Mouse (Mus musculus): ENCODE measurements around the gene Mup3.
"Not testable (repeated sequence)": the region's sequence is repeated elsewhere in the genome, so short reads cannot be mapped to it uniquely, and the experiment has no call there.

The Mup3 gene

DNA sequence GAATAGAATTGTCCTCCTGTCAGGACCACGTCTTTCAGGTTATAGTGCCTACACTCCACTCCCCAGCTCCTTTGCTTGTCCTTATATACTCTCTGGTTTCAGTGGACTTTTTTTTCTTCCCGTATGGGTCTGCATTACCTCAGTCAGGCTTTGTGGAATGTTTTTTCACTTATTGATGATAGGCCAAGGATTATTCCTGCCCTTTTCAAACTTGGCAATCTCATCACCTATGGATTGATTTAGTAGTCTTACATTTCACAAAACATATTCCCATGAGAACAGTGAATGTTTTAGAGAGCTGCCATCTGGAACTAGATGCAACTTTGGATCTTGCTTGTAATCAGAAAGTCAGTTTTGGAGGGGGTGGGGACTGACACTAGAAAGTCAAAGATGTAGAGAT is at the start of gene Mup3:
TSS of gene Mup3 (minus strand) at position 102 of the 400 bp plus-strand sequence.
- no peak for DNase-seq (ENCODE audit: low spot score)

DNA sequence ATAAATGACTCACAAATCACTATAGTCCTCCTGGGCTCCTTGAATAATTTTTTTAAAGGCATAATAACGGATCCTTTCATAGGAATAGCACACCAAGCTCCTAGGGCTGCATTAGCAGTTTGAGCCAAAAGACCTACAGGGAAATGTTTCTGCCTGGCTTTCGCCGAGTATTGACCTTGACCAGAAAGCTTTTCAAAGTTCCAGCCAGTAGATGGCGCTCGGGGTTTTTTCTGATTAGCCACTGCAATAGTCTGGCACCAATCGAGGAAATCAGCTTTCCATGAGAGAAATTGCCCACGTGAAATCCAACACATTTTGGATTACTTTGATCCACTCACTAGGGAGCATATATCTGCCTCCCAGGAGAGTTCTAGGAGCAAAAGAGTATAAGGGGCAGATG is 46.6 kb upstream of the Mup3 start:
- DNase-seq (ENCODE audit: low spot score), result peak; percentile 53

DNA sequence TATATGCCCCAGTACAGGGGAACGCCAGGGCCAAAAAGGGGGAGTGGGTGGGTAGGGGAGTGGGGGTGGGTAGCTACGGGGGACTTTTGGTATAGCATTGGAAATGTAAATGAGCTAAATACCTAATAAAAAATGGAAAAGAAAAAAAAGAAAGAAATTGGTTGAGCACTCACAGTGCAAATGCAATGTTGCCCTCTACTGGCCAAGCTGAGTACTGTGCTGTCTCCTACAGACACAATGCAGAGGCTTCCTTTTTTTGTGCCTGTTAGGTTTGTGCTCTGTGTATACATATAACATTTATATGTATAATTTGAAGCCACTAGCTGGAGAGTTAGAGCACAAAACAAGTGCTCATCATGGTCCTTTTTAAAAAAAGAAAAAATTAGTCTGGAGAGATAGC is 16.2 kb upstream of the Mup3 start:
- peak; percentile 48 for DNase-seq (ENCODE audit: low spot score)

DNA sequence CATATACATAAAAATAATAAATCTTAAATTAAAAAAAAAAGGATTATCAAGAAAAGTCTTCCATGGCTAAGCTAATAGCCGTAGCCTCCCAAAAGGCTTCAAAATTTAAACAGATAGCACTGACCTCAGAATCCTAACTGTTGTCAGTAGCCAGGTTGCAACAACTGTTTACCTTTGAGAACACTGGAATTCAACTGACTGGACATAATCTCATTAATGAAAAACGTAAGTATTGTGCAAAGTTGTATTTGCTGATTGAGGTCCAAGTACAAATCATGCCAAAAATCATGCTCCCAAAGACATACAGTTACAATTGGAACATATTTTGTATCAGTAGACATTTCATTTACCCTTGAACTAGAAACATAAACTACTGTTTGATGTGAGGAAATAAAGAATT is 811 bp upstream of the Mup3 start:
- DNase-seq (ENCODE audit: low spot score), result no peak

DNA sequence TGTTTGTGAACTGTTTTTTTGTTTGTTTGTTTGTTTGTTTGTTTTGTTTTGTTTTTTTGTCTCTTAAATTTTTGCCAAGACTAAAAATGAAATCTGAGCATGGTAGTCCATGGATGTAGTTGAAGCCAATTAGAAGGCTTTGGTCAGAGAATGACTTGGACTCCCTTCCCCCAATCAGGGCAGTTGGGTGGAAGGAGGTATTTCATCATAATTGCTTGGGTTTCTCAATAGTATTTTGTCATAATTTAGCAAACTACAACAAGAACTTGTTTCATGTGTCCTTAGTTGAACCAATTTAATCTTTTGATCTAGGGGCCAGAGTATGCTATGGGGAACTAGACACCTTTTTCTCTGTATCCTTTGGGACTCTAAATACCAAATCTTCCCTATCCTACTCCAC is 4.4 kb downstream of the Mup3 start:
- no peak for DNase-seq (ENCODE audit: low spot score)

DNA sequence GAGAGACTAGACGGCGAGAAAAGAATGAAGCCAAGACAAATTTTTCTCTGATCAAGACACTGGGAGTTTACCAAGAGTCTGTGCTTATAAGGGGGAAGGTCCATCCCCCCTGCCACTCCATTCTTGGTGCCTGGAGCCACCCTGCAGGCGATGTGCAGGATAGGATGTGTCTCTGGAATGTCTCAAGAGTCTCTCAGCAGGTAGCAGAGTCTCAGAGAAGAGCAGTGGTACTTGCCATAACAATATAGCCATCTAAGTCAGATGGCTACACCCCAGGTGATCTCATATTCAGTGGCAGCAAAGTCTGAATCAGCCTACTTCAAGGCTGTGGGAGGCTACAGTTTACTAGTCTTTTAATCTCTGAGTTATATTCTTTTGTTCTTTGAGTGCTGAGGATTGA is 12.0 kb downstream of the Mup3 start:
- DNase-seq (ENCODE audit: low spot score), result no peak

DNA sequence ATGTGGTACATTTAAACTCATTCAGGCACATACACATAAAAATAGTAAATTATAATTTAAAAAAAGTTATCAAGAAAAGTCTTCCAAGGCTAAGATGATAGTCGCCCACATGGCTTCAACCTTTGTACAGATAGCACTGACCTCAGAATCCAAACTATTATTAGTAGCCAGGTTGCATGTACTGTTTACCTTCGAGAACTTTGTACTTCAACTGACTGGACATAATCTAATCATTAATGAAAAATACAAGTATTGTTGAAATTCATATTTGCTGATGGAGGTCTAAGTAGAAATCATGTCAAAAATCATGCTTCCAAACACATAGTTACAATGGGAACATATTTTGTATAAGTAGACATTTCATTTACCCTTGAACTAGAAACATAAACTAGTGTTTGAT is 32.4 kb downstream of the Mup3 start:
- DNase-seq (ENCODE audit: low spot score), result not testable (repeated sequence)

DNA sequence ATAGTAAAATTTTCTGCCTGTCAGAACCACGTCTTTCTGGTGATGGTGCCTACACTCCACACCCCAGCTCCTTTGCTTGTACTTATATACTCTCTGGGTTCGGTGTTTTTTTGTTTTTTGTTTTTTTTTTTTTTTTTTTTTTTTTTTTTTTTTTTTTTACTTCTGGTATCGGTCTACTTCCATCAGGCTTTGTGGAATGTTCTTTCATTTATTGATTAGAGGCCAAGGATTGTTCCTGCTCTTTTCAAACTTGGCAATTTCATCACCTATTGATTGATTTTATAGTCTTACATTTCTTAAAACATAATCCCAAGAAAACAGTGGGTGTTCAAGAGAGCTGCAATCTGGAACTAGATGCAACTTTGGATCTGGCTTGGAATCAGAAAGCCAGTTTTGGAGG is 33.1 kb downstream of the Mup3 start, which contains the start of gene Mup20:
TSS of gene Mup20 (minus strand) at position 101 of the 400 bp plus-strand sequence.
- not testable (repeated sequence) for DNase-seq (ENCODE audit: low spot score)

All from adipocyte (in vitro differentiated cells).